Mouse (Mus musculus) hindbrain, embryonic 12.5 days (tissue): ENCODE measurements around the gene Irf6. TPM values are rescaled to one million over a fixed set of nuclear protein-coding genes. Genes with fewer than 3 reads are reported as not detected.
A peak's percentile ranks its signal among the peaks of the same experiment; 100 is the strongest.

Experiments used
- ATAC-seq: fragments of 200-750 bp; cut with Nextera tagmentation; 2 replicates; pipeline ENCODE4 v1.8.0; 2017; ENCODE audit warnings: moderate TSS enrichment; ENCODE audit not compliant: low FRiP score
- H3K27ac ChIP-seq: fragments of 300-500 bp; sonication (generic); 2 replicates; pipeline ENCODE4 v1.5.1; 2016; ENCODE audit warnings: mild to moderate bottlenecking
- H3K27me3 ChIP-seq: fragments of 300-500 bp; sonication (generic); 2 replicates; pipeline ENCODE4 v1.6.1; 2016; ENCODE audit warnings: mild to moderate bottlenecking
- H3K36me3 ChIP-seq: fragments of 300-500 bp; sonication (generic); 2 replicates; pipeline ENCODE4 v1.6.1; 2016; ENCODE audit warnings: mild to moderate bottlenecking
- H3K4me1 ChIP-seq: fragments of 300-500 bp; sonication (generic); 2 replicates; pipeline ENCODE4 v1.6.1; 2016
- H3K4me2 ChIP-seq: fragments of 300-500 bp; sonication (generic); replicated peaks from 2 replicates; pipeline ENCODE4 v1.6.1; 2016; ENCODE audit warnings: mild to moderate bottlenecking
- H3K4me3 ChIP-seq: fragments of 300-500 bp; sonication (generic); 2 replicates; pipeline ENCODE4 v1.5.1; 2016; ENCODE audit warnings: mild to moderate bottlenecking
- H3K9ac ChIP-seq: fragments of 300-500 bp; sonication (generic); 2 replicates; pipeline ENCODE4 v1.6.1; 2016; ENCODE audit warnings: mild to moderate bottlenecking, moderate library complexity
- H3K9me3 ChIP-seq: fragments of 300-500 bp; sonication (generic); replicated peaks from 2 replicates; pipeline ENCODE4 v1.6.1; 2016; ENCODE audit warnings: mild to moderate bottlenecking
- WGBS: fragments of 180-500 bp; shearing (Covaris S2); methylation state at CpG from one replicate; pipeline ENCODE4 v1.1.7; 2016; 5-methylcytosine and 5-hydroxymethylcytosine counted together
- polyA plus RNA-seq: library from polyadenylated mRNA; unstranded; fragments of >200 nt; fragmentation: Nextera tagmentation; extraction: Ambion mirVana; gene quantifications from 2 replicates; pipeline ENCODE4 v1.2.1, GENCODE M21; 2016

The Irf6 gene
- polyA plus RNA-seq, 1 experiment from 2014 or later: 3.5 TPM

GRCm38 (mm10) chr1:193159163-193159562, 6.3 kb downstream of the Irf6 start:
- Histone ChIP-seq H3K36me3 (no peaks in the 10 kb centered on the region), H3K4me1 (peaks cover 8% of the 10 kb centered on the region), H3K9ac (no peak overlapping the region), H3K9me3 (no peaks in the 10 kb centered on the region), H3K27me3 (peaks cover 24% of the 10 kb centered on the region), H3K4me3 (no peak overlapping the region), H3K4me2 (no peak overlapping the region), H3K27ac (no peak overlapping the region)
- no peak for ATAC-seq
- WGBS: 44% methylated on average over 3 of the region's 3 CpGs

GRCm38 (mm10) chr1:193159613-193160012, 6.7 kb downstream of the Irf6 start:
- H3K4me3 ChIP-seq: no peak overlapping the region
- no peak for ATAC-seq
- H3K27me3 ChIP-seq: peaks cover 19% of the 10 kb centered on the region
- no peak overlapping the region for H3K9ac ChIP-seq
- WGBS: 48% methylated on average over 1 of the region's 1 CpGs
- H3K4me2 ChIP-seq: no peak overlapping the region
- no peaks in the 10 kb centered on the region for H3K36me3 ChIP-seq
- peaks cover 8% of the 10 kb centered on the region for H3K4me1 ChIP-seq
- H3K9me3 ChIP-seq: no peaks in the 10 kb centered on the region
- no peak overlapping the region for H3K27ac ChIP-seq

GRCm38 (mm10) chr1:193160317-193161032, 7.6 kb downstream of the Irf6 start:
- peaks cover 11% of the 10 kb centered on the region for H3K27me3 ChIP-seq
- no peaks in the 10 kb centered on the region for H3K9me3 ChIP-seq
- 16% methylated on average over 18 of the region's 18 CpGs for WGBS
- no peaks in the 10 kb centered on the region for H3K36me3 ChIP-seq
- no peak overlapping the region for H3K9ac ChIP-seq
- ATAC-seq: no peak
- peaks cover 8% of the 10 kb centered on the region for H3K4me1 ChIP-seq
- H3K27ac ChIP-seq: no peak overlapping the region
- peak overlapping the region; percentile 5; the same call in 1 of the 2 replicates for H3K4me3 ChIP-seq
- H3K4me2 ChIP-seq: peak overlapping the region; percentile 32

- peaks cover 15% of the 10 kb centered on the region for H3K4me1 ChIP-seq
- no peaks in the 10 kb centered on the region for H3K36me3 ChIP-seq
- H3K4me2 ChIP-seq: no peak within 1 kb of the TSS
- ATAC-seq: no peak
- H3K27me3 ChIP-seq: no peaks in the 10 kb centered on the region; the same call in 1 of the 2 replicates
- 99% methylated on average over 3 of the region's 3 CpGs for WGBS
- no peak within 1 kb of the TSS for H3K27ac ChIP-seq
- H3K4me3 ChIP-seq: no peak within 1 kb of the TSS
- no peaks in the 10 kb centered on the region for H3K9me3 ChIP-seq
- H3K9ac ChIP-seq: no peak within 1 kb of the TSS
These were observed 14.8 kb downstream of the Irf6 start, which contains the start of gene A130010J15Rik for GRCm38 (mm10) chr1:193167746-193168145. TSS of gene A130010J15Rik (plus strand) at chr1:193168046.

- ATAC-seq: no peak
- H3K36me3 ChIP-seq: no peaks in the 10 kb centered on the region
These were observed 16.3 kb downstream of the Irf6 start for GRCm38 (mm10) chr1:193169228-193169627.

GRCm38 (mm10) chr1:193169856-193170255, 16.9 kb downstream of the Irf6 start:
- H3K4me1 ChIP-seq: peaks cover 28% of the 10 kb centered on the region

More at GRCm38 (mm10) chr1:193169228-193169627, 16.3 kb downstream of the Irf6 start:
- no peak overlapping the region for H3K4me2 ChIP-seq
- H3K4me3 ChIP-seq: no peak overlapping the region
- no peak overlapping the region for H3K9ac ChIP-seq
- no peaks in the 10 kb centered on the region; the same call in 1 of the 2 replicates for H3K27me3 ChIP-seq
- H3K27ac ChIP-seq: no peak overlapping the region
- H3K4me1 ChIP-seq: peaks cover 22% of the 10 kb centered on the region
- H3K9me3 ChIP-seq: no peaks in the 10 kb centered on the region
- 93% methylated on average over 7 of the region's 7 CpGs for WGBS

GRCm38 (mm10) chr1:193172991-193173809, 20.3 kb downstream of the Irf6 start:
- Histone ChIP-seq H3K4me2 (peak overlapping the region; percentile 80), H3K4me3 (peak overlapping the region; percentile 69), H3K9ac (peak overlapping the region; percentile 81), H3K27me3 (no peaks in the 10 kb centered on the region), H3K4me1 (peaks cover 32% of the 10 kb centered on the region), H3K27ac (peak overlapping the region; percentile 77), H3K9me3 (no peaks in the 10 kb centered on the region), H3K36me3 (no peaks in the 10 kb centered on the region)
- peak; percentile 99 for ATAC-seq
- 2% methylated on average over 48 of the region's 48 CpGs for WGBS

More at GRCm38 (mm10) chr1:193169856-193170255, 16.9 kb downstream of the Irf6 start:
- Histone ChIP-seq H3K27me3 (no peaks in the 10 kb centered on the region; the same call in 1 of the 2 replicates), H3K9me3 (no peaks in the 10 kb centered on the region), H3K4me2 (no peak overlapping the region), H3K27ac (no peak overlapping the region), H3K4me3 (no peak overlapping the region), H3K36me3 (no peaks in the 10 kb centered on the region), H3K9ac (no peak overlapping the region)
- ATAC-seq: no peak
- WGBS: 91% methylated on average over 2 of the region's 2 CpGs

GRCm38 (mm10) chr1:193173810-193174129, 20.9 kb downstream of the Irf6 start:
- H3K27ac ChIP-seq: peak overlapping the region; percentile 77
- no peaks in the 10 kb centered on the region for H3K9me3 ChIP-seq
- H3K36me3 ChIP-seq: no peaks in the 10 kb centered on the region
- H3K4me1 ChIP-seq: peaks cover 32% of the 10 kb centered on the region
- WGBS: 26% methylated on average over 9 of the region's 9 CpGs
- H3K4me3 ChIP-seq: peak overlapping the region; percentile 69
- no peak for ATAC-seq
- H3K27me3 ChIP-seq: no peaks in the 10 kb centered on the region
- H3K9ac ChIP-seq: peak overlapping the region; percentile 67
- H3K4me2 ChIP-seq: peak overlapping the region; percentile 80

GRCm38 (mm10) chr1:193174143-193174733, 21.3 kb downstream of the Irf6 start:
- Histone ChIP-seq H3K36me3 (no peaks in the 10 kb centered on the region), H3K27ac (no peak overlapping the region), H3K4me2 (peak overlapping the region; percentile 80), H3K27me3 (no peaks in the 10 kb centered on the region), H3K4me3 (peak overlapping the region; percentile 69), H3K9ac (peak overlapping the region; percentile 67), H3K4me1 (peaks cover 32% of the 10 kb centered on the region), H3K9me3 (no peaks in the 10 kb centered on the region)
- WGBS: 93% methylated on average over 13 of the region's 13 CpGs
- ATAC-seq: no peak

- H3K27me3 ChIP-seq: no peaks in the 10 kb centered on the region
- whole genome bisulfite sequencing: 82% methylated on average over 3 of the region's 3 CpGs
- no peak overlapping the region for H3K4me3 ChIP-seq
- H3K4me2 ChIP-seq: no peak overlapping the region
- no peak overlapping the region for H3K9ac ChIP-seq
- no peaks in the 10 kb centered on the region for H3K36me3 ChIP-seq
- no peaks in the 10 kb centered on the region for H3K9me3 ChIP-seq
- no peaks in the 10 kb centered on the region for H3K4me1 ChIP-seq
- H3K27ac ChIP-seq: no peak overlapping the region
- ATAC-seq: no peak
These were observed 28.2 kb downstream of the Irf6 start for GRCm38 (mm10) chr1:193181104-193181503.

GRCm38 (mm10) chr1:193188257-193188656, 35.3 kb downstream of the Irf6 start:
- Histone ChIP-seq H3K36me3 (no peaks in the 10 kb centered on the region), H3K4me3 (no peak overlapping the region), H3K27me3 (no peaks in the 10 kb centered on the region), H3K4me2 (no peak overlapping the region), H3K4me1 (peaks cover 15% of the 10 kb centered on the region), H3K9ac (no peak overlapping the region), H3K27ac (no peak overlapping the region), H3K9me3 (no peaks in the 10 kb centered on the region)
- ATAC-seq: no peak
- 84% methylated on average over 6 of the region's 6 CpGs for WGBS

GRCm38 (mm10) chr1:193189151-193189621, 36.3 kb downstream of the Irf6 start:
- Histone ChIP-seq H3K36me3 (no peaks in the 10 kb centered on the region), H3K27ac (peak overlapping the region; percentile 31; the same call in 1 of the 2 replicates), H3K27me3 (no peaks in the 10 kb centered on the region), H3K4me3 (no peak overlapping the region), H3K4me2 (no peak overlapping the region; the same call in 1 of the 2 replicates), H3K4me1 (peaks cover 15% of the 10 kb centered on the region), H3K9ac (no peak overlapping the region), H3K9me3 (no peaks in the 10 kb centered on the region)
- ATAC-seq: peak; percentile 85
- WGBS: 42% methylated on average over 9 of the region's 9 CpGs
